Mouse (Mus musculus) midbrain, embryonic 13.5 days (tissue): ENCODE measurements around the gene Auts2. TPM values are rescaled to one million over a fixed set of nuclear protein-coding genes. Genes with fewer than 3 reads are reported as not detected.
A peak's percentile ranks its signal among the peaks of the same experiment; 100 is the strongest.

Experiments used
- ATAC-seq: fragments of 200-750 bp; cut with Nextera tagmentation; 2 replicates; pipeline ENCODE4 v1.8.0; 2017; ENCODE audit warnings: mild to moderate bottlenecking, moderate TSS enrichment, moderate library complexity
- H3K27ac ChIP-seq: fragments of 300-500 bp; sonication (generic); 2 replicates; pipeline ENCODE4 v1.5.1; 2015; ENCODE audit warnings: inconsistent platforms, mild to moderate bottlenecking, moderate library complexity
- H3K27me3 ChIP-seq: fragments of 300-500 bp; sonication (generic); 2 replicates; pipeline ENCODE4 v1.6.1; 2015; ENCODE audit warnings: mild to moderate bottlenecking, inconsistent platforms
- H3K36me3 ChIP-seq: fragments of 300-500 bp; sonication (generic); 2 replicates; pipeline ENCODE4 v1.6.1; 2015; ENCODE audit warnings: mild to moderate bottlenecking, inconsistent platforms
- H3K4me1 ChIP-seq: fragments of 300-500 bp; sonication (generic); replicated peaks from 2 replicates; pipeline ENCODE4 v1.6.1; 2015; ENCODE audit warnings: inconsistent platforms
- H3K4me2 ChIP-seq: fragments of 300-500 bp; sonication (generic); replicated peaks from 2 replicates; pipeline ENCODE4 v1.6.1; 2015; ENCODE audit warnings: moderate library complexity, mild to moderate bottlenecking, inconsistent platforms
- H3K4me3 ChIP-seq: fragments of 300-500 bp; sonication (generic); replicated peaks from 2 replicates; pipeline ENCODE4 v1.5.1; 2015; ENCODE audit warnings: mild to moderate bottlenecking, inconsistent platforms
- H3K9ac ChIP-seq: fragments of 300-500 bp; sonication (generic); replicated peaks from 2 replicates; pipeline ENCODE4 v1.6.1; 2015; ENCODE audit warnings: mild to moderate bottlenecking, inconsistent platforms
- H3K9me3 ChIP-seq: fragments of 300-500 bp; sonication (generic); 2 replicates; pipeline ENCODE4 v1.6.1; 2016; ENCODE audit warnings: mild to moderate bottlenecking, inconsistent platforms
- WGBS: fragments of 180-500 bp; shearing (Covaris S2); methylation state at CpG from one replicate; pipeline ENCODE4 v1.1.7; 2015; 5-methylcytosine and 5-hydroxymethylcytosine counted together
- polyA plus RNA-seq: library from polyadenylated mRNA; unstranded; fragments of >200 nt; fragmentation: Nextera tagmentation; extraction: Ambion mirVana; gene quantifications from 2 replicates; pipeline ENCODE4 v1.2.1, GENCODE M21; 2015

Gene Auts2
- polyA plus RNA-seq, 1 experiment from 2014 or later, result 76.2 TPM

- Histone ChIP-seq H3K4me2 (no peak overlapping the region), H3K4me1 (peaks cover 13% of the 10 kb centered on the region), H3K4me3 (no peak overlapping the region), H3K27ac (no peak overlapping the region), H3K9ac (no peak overlapping the region), H3K36me3 (no peaks in the 10 kb centered on the region), H3K27me3 (no peaks in the 10 kb centered on the region), H3K9me3 (no peaks in the 10 kb centered on the region)
- 86% methylated on average over 4 of the region's 4 CpGs for WGBS
- ATAC-seq, result no peak
Measured at GRCm38 (mm10) chr5:131875976-131876375, 667.2 kb downstream of the Auts2 start.

GRCm38 (mm10) chr5:131873116-131873515, 670.0 kb downstream of the Auts2 start:
- peaks cover 22% of the 10 kb centered on the region for H3K4me1 ChIP-seq
- H3K4me3 ChIP-seq, result no peak overlapping the region
- H3K4me2 ChIP-seq, result no peak overlapping the region
- no peak overlapping the region; the same call in 1 of the 2 replicates for H3K27ac ChIP-seq
- H3K9ac ChIP-seq, result no peak overlapping the region
- no peaks in the 10 kb centered on the region for H3K27me3 ChIP-seq
- no peak for ATAC-seq
- no peaks in the 10 kb centered on the region for H3K36me3 ChIP-seq
- H3K9me3 ChIP-seq, result no peaks in the 10 kb centered on the region
- 78% methylated on average over 4 of the region's 4 CpGs for WGBS

- no peaks in the 10 kb centered on the region for H3K9me3 ChIP-seq
- WGBS, result 80% methylated on average over 11 of the region's 11 CpGs
- no peak overlapping the region for H3K4me3 ChIP-seq
- H3K4me1 ChIP-seq, result peaks cover 39% of the 10 kb centered on the region
- no peak for ATAC-seq
- no peak overlapping the region for H3K4me2 ChIP-seq
- H3K27me3 ChIP-seq, result no peaks in the 10 kb centered on the region
- H3K36me3 ChIP-seq, result no peaks in the 10 kb centered on the region
- H3K9ac ChIP-seq, result no peak overlapping the region
- no peak overlapping the region for H3K27ac ChIP-seq
Measured at GRCm38 (mm10) chr5:131869711-131870499, 673.2 kb downstream of the Auts2 start.

GRCm38 (mm10) chr5:131865200-131865599, 677.9 kb downstream of the Auts2 start:
- no peaks in the 10 kb centered on the region for H3K36me3 ChIP-seq
- no peaks in the 10 kb centered on the region for H3K27me3 ChIP-seq
- peaks cover 25% of the 10 kb centered on the region for H3K4me1 ChIP-seq
- H3K4me3 ChIP-seq, result no peak overlapping the region
- H3K27ac ChIP-seq, result peak overlapping the region; percentile 45; the same call in 1 of the 2 replicates
- WGBS, result 48% methylated on average over 5 of the region's 5 CpGs
- no peak for ATAC-seq
- no peak overlapping the region for H3K4me2 ChIP-seq
- no peak overlapping the region for H3K9ac ChIP-seq
- H3K9me3 ChIP-seq, result no peaks in the 10 kb centered on the region

GRCm38 (mm10) chr5:131857976-131858375, 685.2 kb downstream of the Auts2 start:
- 91% methylated on average over 5 of the region's 5 CpGs for WGBS
- Histone ChIP-seq H3K4me3 (no peak overlapping the region), H3K4me1 (peaks cover 35% of the 10 kb centered on the region), H3K9ac (no peak overlapping the region), H3K27ac (no peak overlapping the region), H3K4me2 (no peak overlapping the region), H3K36me3 (no peaks in the 10 kb centered on the region), H3K9me3 (no peaks in the 10 kb centered on the region), H3K27me3 (no peaks in the 10 kb centered on the region)
- ATAC-seq, result no peak

GRCm38 (mm10) chr5:131855358-131855757, 687.8 kb downstream of the Auts2 start:
- Histone ChIP-seq H3K4me2 (no peak overlapping the region), H3K4me1 (peaks cover 61% of the 10 kb centered on the region), H3K4me3 (no peak overlapping the region), H3K27ac (peak overlapping the region; percentile 17; the same call in 1 of the 2 replicates), H3K9ac (0 out of 2 replicates have a peak overlapping the region, but pooled peaks have one; percentile 1), H3K27me3 (no peaks in the 10 kb centered on the region), H3K9me3 (no peaks in the 10 kb centered on the region), H3K36me3 (no peaks in the 10 kb centered on the region)
- WGBS, result 20% methylated on average over 8 of the region's 8 CpGs
- ATAC-seq, result peak; percentile 43; the same call in 1 of the 2 replicates

- ATAC-seq, result peak; percentile 67
- Histone ChIP-seq H3K9me3 (no peaks in the 10 kb centered on the region), H3K4me1 (peaks cover 56% of the 10 kb centered on the region), H3K27ac (peak overlapping the region; percentile 22; the same call in 1 of the 2 replicates), H3K4me2 (no peak overlapping the region; the same call in 1 of the 2 replicates), H3K9ac (no peak overlapping the region), H3K36me3 (no peaks in the 10 kb centered on the region), H3K4me3 (no peak overlapping the region), H3K27me3 (no peaks in the 10 kb centered on the region)
- 39% methylated on average over 20 of the region's 20 CpGs for WGBS
Measured at GRCm38 (mm10) chr5:131851597-131852453, 691.3 kb downstream of the Auts2 start.

- H3K4me3 ChIP-seq, result no peak overlapping the region
- no peaks in the 10 kb centered on the region for H3K9me3 ChIP-seq
- no peaks in the 10 kb centered on the region for H3K27me3 ChIP-seq
- no peaks in the 10 kb centered on the region for H3K36me3 ChIP-seq
- WGBS, result 74% methylated on average over 8 of the region's 8 CpGs
- peak overlapping the region; percentile 35; the same call in 1 of the 2 replicates for H3K27ac ChIP-seq
- no peak overlapping the region for H3K4me2 ChIP-seq
- ATAC-seq, result no peak
- no peak overlapping the region for H3K9ac ChIP-seq
- peaks cover 46% of the 10 kb centered on the region for H3K4me1 ChIP-seq
Measured at GRCm38 (mm10) chr5:131850632-131851335, 692.4 kb downstream of the Auts2 start.

- H3K4me1 ChIP-seq, result peaks cover 37% of the 10 kb centered on the region
- no peaks in the 10 kb centered on the region for H3K36me3 ChIP-seq
- ATAC-seq, result no peak
- H3K9ac ChIP-seq, result no peak overlapping the region
- H3K4me3 ChIP-seq, result no peak overlapping the region
- H3K4me2 ChIP-seq, result no peak overlapping the region
- no peak overlapping the region for H3K27ac ChIP-seq
- no peaks in the 10 kb centered on the region for H3K9me3 ChIP-seq
- H3K27me3 ChIP-seq, result no peaks in the 10 kb centered on the region
- 50% methylated on average over 3 of the region's 3 CpGs for WGBS
Measured at GRCm38 (mm10) chr5:131849644-131850043, 693.5 kb downstream of the Auts2 start.

GRCm38 (mm10) chr5:131844519-131844800, 698.7 kb downstream of the Auts2 start:
- no peak for ATAC-seq
- peaks cover 18% of the 10 kb centered on the region for H3K4me1 ChIP-seq
- no peaks in the 10 kb centered on the region for H3K27me3 ChIP-seq

GRCm38 (mm10) chr5:131843766-131844518, 699.2 kb downstream of the Auts2 start:
- H3K9me3 ChIP-seq, result no peaks in the 10 kb centered on the region
- H3K4me2 ChIP-seq, result no peak overlapping the region
- no peaks in the 10 kb centered on the region for H3K27me3 ChIP-seq
- H3K36me3 ChIP-seq, result no peaks in the 10 kb centered on the region
- H3K27ac ChIP-seq, result peak overlapping the region; percentile 62
- 44% methylated on average over 9 of the region's 9 CpGs for WGBS
- peak; percentile 55; the same call in 1 of the 2 replicates for ATAC-seq
- H3K4me1 ChIP-seq, result peaks cover 18% of the 10 kb centered on the region
- no peak overlapping the region for H3K9ac ChIP-seq
- H3K4me3 ChIP-seq, result no peak overlapping the region

More at GRCm38 (mm10) chr5:131844519-131844800, 698.7 kb downstream of the Auts2 start:
- no peaks in the 10 kb centered on the region for H3K9me3 ChIP-seq
- WGBS, result 37% methylated on average over 9 of the region's 9 CpGs
- 0 out of 2 replicates have a peak overlapping the region, but pooled peaks have one; percentile 62 for H3K27ac ChIP-seq
- H3K36me3 ChIP-seq, result no peaks in the 10 kb centered on the region
- no peak overlapping the region for H3K9ac ChIP-seq
- no peak overlapping the region for H3K4me2 ChIP-seq
- no peak overlapping the region for H3K4me3 ChIP-seq
